Mouse (Mus musculus): ENCODE measurements around the gene Tcf25.

Gene Tcf25

GRCm38 (mm10) chr8:123453291-123453690, 79.7 kb downstream of the Tcf25 start:
- no peak for DNase-seq (ENCODE audit: extremely low read depth, insufficient read length, low spot score)
